Mouse (Mus musculus) liver, embryonic 14.5 days (tissue): Measurements from ENCODE around the gene Ptprc. TPM values are rescaled to one million over a fixed set of nuclear protein-coding genes. Genes with fewer than 3 reads are reported as not detected.
A peak's percentile ranks its signal among the peaks of the same experiment; 100 is the strongest.

Experiments
- ATAC-seq: fragments of 200-750 bp; cut with Nextera tagmentation; 2 replicates; pipeline ENCODE4 v1.8.0; 2017; ENCODE audit warnings: moderate number of reproducible peaks, mild to moderate bottlenecking, moderate library complexity; ENCODE audit not compliant: insufficient read depth
- DNase-seq, 3 experiments: peaks; one replicate each; pipeline ENCODE4 v3.0.0-alpha.2; 2012 to 2013; ENCODE audit warnings: low read depth in 3 of 3, low spot score in 3 of 3
- H3K27ac ChIP-seq: fragments of 300-500 bp; sonication (generic); 2 replicates; pipeline ENCODE4 v1.5.1; 2014; ENCODE audit warnings: moderate library complexity, mild to moderate bottlenecking, control low read depth, inconsistent platforms
- H3K27me3 ChIP-seq: fragments of 300-500 bp; sonication (generic); 2 replicates; pipeline ENCODE4 v1.6.1; 2014; ENCODE audit warnings: mild to moderate bottlenecking, low read length, moderate library complexity; ENCODE audit not compliant: control insufficient read depth, insufficient read depth
- H3K36me3 ChIP-seq: fragments of 300-500 bp; sonication (generic); replicated peaks from 2 replicates; pipeline ENCODE4 v1.6.1; 2014; ENCODE audit warnings: low read depth; ENCODE audit not compliant: control insufficient read depth, insufficient read depth
- H3K4me1 ChIP-seq, 2 experiments: fragments of 200-500 bp in 1 of 2; fragments of 300-500 bp in 1 of 2; sonication (generic) in 1 of 2; replicated peaks; 2 replicates each; pipeline ENCODE4 v1.6.1; 2012 to 2014; ENCODE audit warnings: antibody characterized with exemption in 1 of 2, inconsistent platforms in 1 of 2, low read length in 1 of 2; ENCODE audit not compliant: control insufficient read depth in 2 of 2, insufficient read depth in 2 of 2
- H3K4me2 ChIP-seq: fragments of 300-500 bp; sonication (generic); 2 replicates; pipeline ENCODE4 v1.6.1; 2014; ENCODE audit warnings: low read depth, mild to moderate bottlenecking, control low read depth, moderate library complexity
- H3K4me3 ChIP-seq, 2 experiments: fragments of 200-500 bp in 1 of 2; fragments of 300-500 bp in 1 of 2; sonication (generic) in 1 of 2; 2 replicates each; pipeline ENCODE4 v1.5.1; 2012 to 2014; ENCODE audit warnings: low read depth in 2 of 2, low read length in 2 of 2, mild to moderate bottlenecking in 2 of 2, control low read depth in 1 of 2, inconsistent platforms in 1 of 2, moderate library complexity in 1 of 2; ENCODE audit not compliant: insufficient read depth in 1 of 2
- H3K9ac ChIP-seq: fragments of 300-500 bp; sonication (generic); replicated peaks from 2 replicates; pipeline ENCODE4 v1.6.1; 2014; ENCODE audit warnings: mild to moderate bottlenecking, control low read depth, moderate library complexity
- H3K9me3 ChIP-seq: fragments of 300-500 bp; sonication (generic); 2 replicates; pipeline ENCODE4 v1.6.1; 2016; ENCODE audit warnings: low read length, mixed read lengths; ENCODE audit not compliant: control insufficient read depth
- CTCF ChIP-seq: IDR thresholded peaks from 2 replicates; pipeline ENCODE4 v1.5.1; 2016; ENCODE audit warnings: antibody characterized with exemption, low read depth, control low read depth
- EP300 ChIP-seq: IDR thresholded peaks from 2 replicates; pipeline ENCODE4 v1.6.1; 2016; ENCODE audit warnings: antibody characterized with exemption, low read depth
- whole genome bisulfite sequencing: fragments of 180-500 bp; shearing (Covaris S2); extraction: QIAGEN DNeasy Blood & Tissue Kit; methylation state at CpG from one replicate; pipeline ENCODE4 v1.1.7; 2014; ENCODE audit not compliant: insufficient replicate concordance; 5-methylcytosine and 5-hydroxymethylcytosine counted together
- polyA plus RNA-seq, 2 experiments: library from polyadenylated mRNA; depleted of rRNA in 1 of 2; stranded (reverse) in 1 of 2; unstranded in 1 of 2; fragments of >200 nt; fragmentation: Nextera tagmentation in 1 of 2; extraction: Ambion mirVana in 1 of 2; gene quantifications; 2 replicates each; pipeline versions ENCODE4 v1.2.1 to v1.2.3; 2012 to 2014

Ptprc gene
- polyA plus RNA-seq, 2 experiments = 4.1 to 5.8 TPM

GRCm38 (mm10) chr1:138135637-138136372 is 39.7 kb downstream of the Ptprc start:
- H3K4me2 ChIP-seq = peak overlapping the region; percentile 53
- peak overlapping the region in 1 of 2 experiments; percentile 14; a peak in 1 of 4 replicates for H3K4me3 ChIP-seq
- 35% methylated on average over 9 of the region's 9 CpGs for WGBS
- no peak for DNase-seq
- ATAC-seq = 0 out of 2 replicates have a peak, but pooled peaks have one; percentile 9
- H3K36me3 ChIP-seq = no peaks in the 10 kb centered on the region
- H3K9me3 ChIP-seq = no peaks in the 10 kb centered on the region
- no peak overlapping the region for H3K27ac ChIP-seq
- H3K9ac ChIP-seq = no peak overlapping the region
- no peak for TF ChIP-seq CTCF
- no peak for TF ChIP-seq EP300
- H3K27me3 ChIP-seq = no peaks in the 10 kb centered on the region
- H3K4me1 ChIP-seq = no peaks in the 10 kb centered on the region; a peak in 1 of 4 replicates

- Histone ChIP-seq H3K36me3 (no peaks in the 10 kb centered on the region), H3K27me3 (no peaks in the 10 kb centered on the region), H3K4me2 (no peak overlapping the region), H3K9ac (no peak overlapping the region), H3K4me1 (no peaks in the 10 kb centered on the region; a peak in 1 of 4 replicates), H3K9me3 (no peaks in the 10 kb centered on the region), H3K4me3 (no peak overlapping the region), H3K27ac (no peak overlapping the region)
- TF ChIP-seq EP300 (no peak), CTCF (no peak)
- ATAC-seq (no peak), DNase-seq (no peak)
Measured at GRCm38 (mm10) chr1:138135117-138135516, 40.4 kb downstream of the Ptprc start.

GRCm38 (mm10) chr1:138134324-138134723 is 41.2 kb downstream of the Ptprc start:
- DNase-seq (no peak), ATAC-seq (no peak)
- no peaks in the 10 kb centered on the region for H3K27me3 ChIP-seq
- no peak overlapping the region for H3K4me3 ChIP-seq
- no peaks in the 10 kb centered on the region; a peak in 1 of 4 replicates for H3K4me1 ChIP-seq
- H3K4me2 ChIP-seq = no peak overlapping the region
- H3K9me3 ChIP-seq = no peaks in the 10 kb centered on the region
- TF ChIP-seq EP300 = no peak
- TF ChIP-seq CTCF = no peak
- H3K27ac ChIP-seq = no peak overlapping the region
- no peak overlapping the region for H3K9ac ChIP-seq
- 20% methylated on average over 6 of the region's 6 CpGs for WGBS
- no peaks in the 10 kb centered on the region for H3K36me3 ChIP-seq

GRCm38 (mm10) chr1:138131739-138132138 is 43.8 kb downstream of the Ptprc start:
- no peaks in the 10 kb centered on the region for H3K9me3 ChIP-seq
- ATAC-seq = no peak
- H3K27ac ChIP-seq = no peak overlapping the region
- H3K4me3 ChIP-seq = no peak overlapping the region
- no peaks in the 10 kb centered on the region for H3K27me3 ChIP-seq
- 56% methylated on average over 2 of the region's 2 CpGs for WGBS
- H3K9ac ChIP-seq = no peak overlapping the region
- no peaks in the 10 kb centered on the region for H3K36me3 ChIP-seq
- H3K4me1 ChIP-seq = no peaks in the 10 kb centered on the region; a peak in 1 of 4 replicates
- TF ChIP-seq CTCF (no peak), EP300 (no peak)
- no peak for DNase-seq
- H3K4me2 ChIP-seq = no peak overlapping the region

- TF ChIP-seq CTCF (no peak; the same call in 1 of the 2 replicates), EP300 (no peak)
- Histone ChIP-seq H3K4me3 (no peak overlapping the region), H3K9ac (no peak overlapping the region), H3K36me3 (no peaks in the 10 kb centered on the region), H3K27me3 (no peaks in the 10 kb centered on the region), H3K9me3 (no peaks in the 10 kb centered on the region), H3K4me1 (no peaks in the 10 kb centered on the region), H3K27ac (no peak overlapping the region), H3K4me2 (no peak overlapping the region)
- 41% methylated on average over 4 of the region's 4 CpGs for WGBS
- no peak for ATAC-seq
- DNase-seq = no peak
Measured at GRCm38 (mm10) chr1:138130145-138130544, 45.4 kb downstream of the Ptprc start.
